Comparison of ENCODE assay signal across 8 mouse cellular contexts in the genomic region with DNA sequence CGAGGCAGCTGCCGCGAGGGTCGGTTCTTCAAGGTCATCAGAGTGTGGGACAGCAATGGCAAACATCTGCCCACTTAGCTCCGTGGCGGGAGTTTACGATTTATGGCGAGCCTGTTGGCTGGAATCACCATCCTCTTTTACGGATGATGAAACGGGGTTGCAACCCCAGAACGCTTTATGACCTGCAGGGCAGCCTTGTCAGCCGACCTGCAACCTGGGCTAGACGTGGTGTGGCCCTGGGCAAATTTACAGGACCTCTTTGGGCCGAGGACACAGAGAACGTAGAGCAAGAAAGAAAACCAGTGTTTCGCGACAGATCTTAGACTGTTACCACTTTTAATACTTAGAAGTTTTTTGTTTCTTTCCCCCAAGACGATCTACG. TPM values are rescaled to one million over a fixed set of nuclear protein-coding genes. Genes with fewer than 3 reads are reported as not detected.
DNase-seq lines count a peak whose midpoint lies in the region; ATAC-seq and TF ChIP-seq lines count a peak whose summit lies in the region.

A gene (minus strand): TSS at position 113 of the 382 bp plus-strand sequence.

- H3K27ac ChIP-seq in CH12.LX (ENCODE audit: insufficient read depth, low read depth): peak within 1 kb of the TSS; percentile 87
- H3K27ac ChIP-seq in limb, embryonic 11.5 days (replicated peaks; ENCODE audit: low read depth, low read length): peak within 1 kb of the TSS; percentile 73
- peak within 1 kb of the TSS; percentile 90 for H3K27ac ChIP-seq in neural tube, embryonic 15.5 days (replicated peaks)

- H3K36me3 ChIP-seq in CH12.LX (replicated peaks in 1 of 2; ENCODE audit: control insufficient read depth in 1 of 2, insufficient read depth in 1 of 2, low read length in 1 of 2): peaks cover 30 to 33% of the 10 kb centered on the region in 2 experiments
- H3K36me3 ChIP-seq in limb, embryonic 11.5 days (ENCODE audit: control insufficient read depth, insufficient read depth, low read length): peaks cover 15% of the 10 kb centered on the region
- H3K36me3 ChIP-seq in neural tube, embryonic 15.5 days: peaks cover 19% of the 10 kb centered on the region

- no peaks in the 10 kb centered on the region for H3K9me3 ChIP-seq in CH12.LX (replicated peaks; ENCODE audit: low read length)
- H3K9me3 ChIP-seq in limb, embryonic 11.5 days (ENCODE audit: control insufficient read depth, low read length): no peaks in the 10 kb centered on the region
- no peaks in the 10 kb centered on the region for H3K9me3 ChIP-seq in neural tube, embryonic 15.5 days (replicated peaks)

- H3K79me2 ChIP-seq in CH12.LX (replicated peaks; ENCODE audit: control insufficient read depth, extremely low read depth, insufficient read depth, poor library complexity, severe bottlenecking): peaks cover 12% of the 10 kb centered on the region

- DNase-seq in adrenal gland, adult 18-20 months (ENCODE audit: low spot score in 2 of 2): no peak
- DNase-seq in adrenal gland, adult (ENCODE audit: inconsistent age in 2 of 2, low spot score in 1 of 2): no peak
- DNase-seq in CH12.LX (ENCODE audit: extremely low read depth): peak; percentile 75
- no peak for DNase-seq in heart, postnatal 10 days
- DNase-seq in limb, embryonic 11.5 days (ENCODE audit: low spot score): no peak
- DNase-seq in cerebellum, adult 11-12 months: no peak

- TF ChIP-seq POLR2A in CH12.LX (IDR thresholded peaks at IDR 0.05; ENCODE audit: low read depth, low read length): no peak

- intact Hi-C loops in heart, postnatal 10 days (cut with DNase I): loop anchor here (1.0 kb wide), 1 partner anchor 92 kb away; no protein-coding TSS in a partner anchor

- no peak for TF ChIP-seq EP300 in CH12.LX (IDR thresholded peaks at IDR 0.05; ENCODE audit: low read length)

- peak within 1 kb of the TSS; percentile 63 to 99 (median 87) for H3K4me3 ChIP-seq in CH12.LX (replicated peaks in 1 of 3; ENCODE audit: low read depth in 2 of 3, low read length in 2 of 3, poor library complexity in 1 of 3)
- H3K4me3 ChIP-seq in limb, embryonic 11.5 days (ENCODE audit: low read depth, low read length): peak within 1 kb of the TSS; percentile 76
- peak within 1 kb of the TSS; percentile 74 for H3K4me3 ChIP-seq in neural tube, embryonic 15.5 days (replicated peaks)

- no peaks in the 10 kb centered on the region for H3K27me3 ChIP-seq in CH12.LX (replicated peaks)
- H3K27me3 ChIP-seq in limb, embryonic 11.5 days (ENCODE audit: control insufficient read depth, insufficient read depth, low read length): no peaks in the 10 kb centered on the region
- no peaks in the 10 kb centered on the region for H3K27me3 ChIP-seq in neural tube, embryonic 15.5 days (replicated peaks)

- peak within 1 kb of the TSS; percentile 75 for H3K4me2 ChIP-seq in CH12.LX (ENCODE audit: insufficient read depth, low read depth, poor library complexity, severe bottlenecking)
- H3K4me2 ChIP-seq in limb, embryonic 11.5 days (ENCODE audit: low read depth, severe bottlenecking): peak within 1 kb of the TSS; percentile 87
- H3K4me2 ChIP-seq in neural tube, embryonic 15.5 days: peak within 1 kb of the TSS; percentile 82

- in situ Hi-C loops in CH12.LX (cut with MboI; ENCODE audit: low pct_ligation_motif_present, low pct_unique_long_range_greater_than_20kb, low sequenced_read_pairs): loop anchor here (5.0 kb wide), 1 partner anchor 86 kb away; no protein-coding TSS in a partner anchor

- TF ChIP-seq RAD21 in CH12.LX (IDR thresholded peaks at IDR 0.05; ENCODE audit: low read depth, low read length): no peak

- WGBS in limb, embryonic 11.5 days: under 1% methylated on average over 19 of the region's 19 CpGs
- WGBS in neural tube, embryonic 15.5 days: under 1% methylated on average over 19 of the region's 19 CpGs

- peaks cover 10 to 40% of the 10 kb centered on the region in 2 experiments for H3K4me1 ChIP-seq in CH12.LX (ENCODE audit: control insufficient read depth in 1 of 2, insufficient read depth in 2 of 2)
- peaks cover 14% of the 10 kb centered on the region for H3K4me1 ChIP-seq in limb, embryonic 11.5 days (ENCODE audit: control insufficient read depth, insufficient read depth, low read length)
- H3K4me1 ChIP-seq in neural tube, embryonic 15.5 days: peaks cover 47% of the 10 kb centered on the region

- dilution Hi-C loops in CH12.LX (cut with MboI; ENCODE audit: extremely low pct_ligation_motif_present, extremely low pct_unique_long_range_greater_than_20kb, low sequenced_read_pairs): loop anchor here (25.0 kb wide), 1 partner anchor 96 kb away; a partner anchor contains a TSS

- no peak for TF ChIP-seq CTCF in CH12.LX (conservative IDR thresholded peaks at IDR 0.05 in 1 of 2, IDR thresholded peaks at IDR 0.05 in 1 of 2; ENCODE audit: low read depth in 2 of 2, low read length in 2 of 2)

- ATAC-seq in erythroblast, adult 5-6 weeks (replicated peaks; ENCODE audit: low FRiP score, poor library complexity, severe bottlenecking): no peak
- no peak for ATAC-seq in limb, embryonic 11.5 days (ENCODE audit: insufficient number of reproducible peaks, low FRiP score, low TSS enrichment, low read depth)
- peak; percentile 5; the same call in 1 of the 2 replicates for ATAC-seq in neural tube, embryonic 15.5 days (ENCODE audit: low FRiP score)

- peak within 1 kb of the TSS; percentile 97 for H3K9ac ChIP-seq in CH12.LX (ENCODE audit: insufficient read depth, low read depth)
- peak within 1 kb of the TSS; percentile 84 for H3K9ac ChIP-seq in limb, embryonic 11.5 days (ENCODE audit: low read length)
- H3K9ac ChIP-seq in neural tube, embryonic 15.5 days (replicated peaks): peak within 1 kb of the TSS; percentile 85

TF ChIP-seq in CH12.LX, 34 proteins besides CTCF, POLR2A, EP300 and RAD21:
- TF ChIP-seq MAZ (IDR thresholded peaks at IDR 0.05; ENCODE audit: low read depth, low read length): no peak
- 0 out of 2 replicates have a peak, but pooled peaks have one; percentile 19 for TF ChIP-seq KAT2A (IDR thresholded peaks at IDR 0.05; ENCODE audit: insufficient replicate concordance, low read length)
- 0 out of 2 replicates have a peak, but pooled peaks have one; percentile 18 for TF ChIP-seq POLR2AphosphoS2 (IDR thresholded peaks at IDR 0.05; ENCODE audit: low read depth, low read length)
TF ChIP-seq in CH12.LX: peak in this region for 2.

RNA-seq across cellular contexts. Expression of the gene that starts here (rescaled TPM):
- total RNA-seq in adrenal gland, adult 18-20 months (2021): 100 to 1,000 TPM; 461 to 466 TPM
- total RNA-seq in CH12.LX (2012; rRNA removed): 169 and 199 TPM in 2 replicates
- total RNA-seq in CH12.LX (2014; rRNA removed): 108 and 112 TPM in 2 replicates
- 198 and 226 TPM in 2 replicates for polyA plus RNA-seq in CH12.LX (2012; ENCODE audit: insufficient read length, low read depth)
- 461 and 462 TPM in 2 replicates for total RNA-seq in erythroblast, adult 5-6 weeks (2015; ENCODE audit: low replicate concordance)
- 236 and 290 TPM in 2 replicates for total RNA-seq in erythroblast, adult 5-6 weeks (2017; ENCODE audit: low replicate concordance)
- 100 to 1,000 TPM; 155 to 156 TPM for total RNA-seq in heart, postnatal 10 days (2021)
- 166 and 180 TPM in 2 replicates for polyA plus RNA-seq in limb, embryonic 11.5 days (2014; fragmentation: Nextera tagmentation; extraction: Ambion mirVana)
- 161 and 175 TPM in 2 replicates for polyA plus RNA-seq in neural tube, embryonic 15.5 days (2015; fragmentation: Nextera tagmentation; extraction: Ambion mirVana)
